Comparison of ENCODE assay signal across 7 mouse cellular contexts in genomic region chr16:17561128-17561750, GRCm38 (mm10). TPM values are rescaled to one million over a fixed set of nuclear protein-coding genes. Genes with fewer than 3 reads are reported as not detected.
DNase-seq lines count a peak whose midpoint lies in the region; ATAC-seq lines count a peak whose summit lies in the region.

TSS of gene Lrrc74b (minus strand) at chr16:17561247.

- H3K27ac ChIP-seq in liver, embryonic 15.5 days (replicated peaks) = no peak within 1 kb of the TSS
- H3K27ac ChIP-seq in neural tube, embryonic 14.5 days (ENCODE audit: low read depth, low read length) = peak within 1 kb of the TSS; percentile 52

- DNase-seq in Muller cell, postnatal 12 days (ENCODE audit: inconsistent ontology term) = peak; percentile 91
- peak; percentile 63 to 69 for DNase-seq in gastrocnemius, postnatal 36 days
- DNase-seq in hindlimb bud, embryonic 11.5 days (ENCODE audit: extremely low spot score, low read depth, low spot score) = peak; percentile 46

- H3K4me3 ChIP-seq in liver, embryonic 15.5 days (replicated peaks) = peak within 1 kb of the TSS; percentile 10
- H3K4me3 ChIP-seq in neural tube, embryonic 14.5 days (ENCODE audit: low read depth, low read length) = no peak within 1 kb of the TSS; the same call in 1 of the 2 replicates

- H3K27me3 ChIP-seq in liver, embryonic 15.5 days = peaks cover 51% of the 10 kb centered on the region
- H3K27me3 ChIP-seq in neural tube, embryonic 14.5 days (ENCODE audit: control insufficient read depth, insufficient read depth, low read length) = no peaks in the 10 kb centered on the region

- H3K36me3 ChIP-seq in liver, embryonic 15.5 days (replicated peaks) = no peaks in the 10 kb centered on the region
- no peaks in the 10 kb centered on the region for H3K36me3 ChIP-seq in neural tube, embryonic 14.5 days (ENCODE audit: control insufficient read depth, insufficient read depth, low read length)

- no peak within 1 kb of the TSS for H3K9ac ChIP-seq in liver, embryonic 15.5 days
- H3K9ac ChIP-seq in neural tube, embryonic 14.5 days (replicated peaks; ENCODE audit: low read depth, low read length) = 0 out of 2 replicates have a peak within 1 kb of the TSS, but pooled peaks have one; percentile 16

- ATAC-seq in common myeloid progenitor, adult 5-6 weeks (replicated peaks; ENCODE audit: low read depth, poor library complexity, severe bottlenecking) = peak; percentile 52
- no peak for ATAC-seq in liver, embryonic 15.5 days (ENCODE audit: insufficient read depth)
- ATAC-seq in neural tube, embryonic 14.5 days (ENCODE audit: low read depth) = peak; percentile 74; the same call in 1 of the 2 replicates
- ATAC-seq in megakaryocyte-erythroid progenitor cell, adult 5-6 weeks (replicated peaks; ENCODE audit: low FRiP score, low TSS enrichment, poor library complexity, severe bottlenecking) = no peak

- intact Hi-C loops in gastrocnemius, postnatal 36 days (cut with DNase I) = no loop called here

- 6% methylated on average over 22 of the region's 22 CpGs for WGBS in liver, embryonic 15.5 days (ENCODE audit: insufficient replicate concordance)
- WGBS in neural tube, embryonic 14.5 days = 2% methylated on average over 22 of the region's 22 CpGs

- no peaks in the 10 kb centered on the region for H3K9me3 ChIP-seq in liver, embryonic 15.5 days (replicated peaks)
- H3K9me3 ChIP-seq in neural tube, embryonic 14.5 days (ENCODE audit: control insufficient read depth, low read length) = no peaks in the 10 kb centered on the region

- H3K4me1 ChIP-seq in liver, embryonic 15.5 days (replicated peaks) = peaks cover 31% of the 10 kb centered on the region
- peaks cover 5% of the 10 kb centered on the region; the same call in 1 of the 2 replicates for H3K4me1 ChIP-seq in neural tube, embryonic 14.5 days (ENCODE audit: control insufficient read depth, insufficient read depth, low read length)

- H3K4me2 ChIP-seq in liver, embryonic 15.5 days = peak within 1 kb of the TSS; percentile 46
- H3K4me2 ChIP-seq in neural tube, embryonic 14.5 days (ENCODE audit: low read depth, low read length) = peak within 1 kb of the TSS; percentile 38

RNA-seq across cellular contexts. Expression of gene Lrrc74b, which starts in this region (rescaled TPM):
- 0.05 TPM in 1 of 2 replicates, not detected in the other for total RNA-seq in common myeloid progenitor, adult 5-6 weeks (2017)
- total RNA-seq in gastrocnemius, postnatal 36 days (2021) = 1 to 10 TPM; 1.0 to 1.6 TPM
- polyA plus RNA-seq in liver, embryonic 15.5 days (2015; fragmentation: Nextera tagmentation; extraction: Ambion mirVana) = not detected in 2 replicates
- polyA plus RNA-seq in neural tube, embryonic 14.5 days (2014; fragmentation: Nextera tagmentation; extraction: Ambion mirVana) = 0.79 and 1.1 TPM in 2 replicates
- not detected in 2 replicates for total RNA-seq in megakaryocyte-erythroid progenitor cell, adult 5-6 weeks (2014; fragmentation: Nextera tagmentation)
- 0.05 TPM in 1 of 2 replicates, not detected in the other for total RNA-seq in megakaryocyte-erythroid progenitor cell, adult 5-6 weeks (2017)

Comparison
In these comparisons a context has a peak if more than half of its experiments do, and no peak if none do; other contexts are left out.
1. Peak in ATAC-seq in common myeloid progenitor, adult 5-6 weeks; RNA of the gene not detected or under 1 TPM.